Mouse (Mus musculus) left cerebral cortex, adult 11 months (tissue): ENCODE data around the gene Gm21852.
"Not testable (repeated sequence)": the region's sequence is repeated elsewhere in the genome, so short reads cannot be mapped to it uniquely, and the experiment has no call there.

Source experiments
- DNase-seq: peaks from one replicate; pipeline ENCODE4 v3.0.0; 2022; ENCODE audit warnings: low spot score

The Gm21852 gene

DNA sequence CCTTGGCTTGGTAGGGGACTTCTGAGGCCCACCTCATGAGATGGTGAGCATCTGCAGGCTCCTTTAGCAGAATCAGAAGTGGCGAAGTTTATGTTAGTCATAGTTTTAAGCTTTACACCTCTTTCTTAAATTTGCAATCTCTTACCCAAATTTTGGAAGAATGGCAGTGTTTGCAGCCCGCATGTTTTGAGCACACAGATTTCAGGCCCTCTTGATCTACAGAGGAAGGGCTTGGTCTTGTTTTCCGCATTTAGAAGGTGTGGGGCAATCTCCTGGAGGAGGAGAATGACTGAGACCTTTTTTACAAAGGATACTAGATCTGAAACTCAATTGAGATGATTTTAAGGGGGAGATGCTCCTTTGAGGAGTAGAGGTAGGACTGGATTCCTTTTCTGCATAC lies at the start of gene Gm21852:
Gm21852 (minus strand) TSS at position 101 of the 400 bp plus-strand sequence.
- not testable (repeated sequence) for DNase-seq
